Mouse (Mus musculus) skeletal muscle tissue, adult 2 months (tissue): ENCODE data around the gene Lacc1.

Experiments
- DNase-seq: peaks from one replicate; pipeline ENCODE4 v3.0.0-alpha.2; 2012; ENCODE audit warnings: low read depth, low spot score

Gene Lacc1

GRCm38 (mm10) chr14:76979569-76979968, 57.1 kb downstream of the Lacc1 start:
- DNase-seq: no peak
